Mouse (Mus musculus) C2C12 (cell line): Measurements from ENCODE around the gene Gm49711.

Experiments used
- CEBPB ChIP-seq: IDR thresholded peaks from one replicate; pipeline ENCODE4 v1.6.1; 2011; ENCODE audit warnings: low read depth, mild to moderate bottlenecking, control low read depth, moderate library complexity
- CTCF ChIP-seq: IDR thresholded peaks from one replicate; pipeline ENCODE4 v1.5.1; 2011; ENCODE audit not compliant: control insufficient read depth, insufficient read depth, insufficient read length
- FOSL1 ChIP-seq: IDR thresholded peaks from one replicate; pipeline ENCODE4 v1.8.0; 2011; ENCODE audit warnings: mild to moderate bottlenecking, low read length; ENCODE audit not compliant: poor library complexity, insufficient read depth, severe bottlenecking
- MAX ChIP-seq: IDR thresholded peaks from one replicate; pipeline ENCODE4 v1.6.1; 2011; ENCODE audit warnings: mild to moderate bottlenecking, control low read depth
- MYOG ChIP-seq: IDR thresholded peaks from one replicate; pipeline ENCODE4 v1.6.1; 2011; ENCODE audit not compliant: control insufficient read depth, insufficient read length; ENCODE audit errors: extremely low read depth
- USF1 ChIP-seq: IDR thresholded peaks from one replicate; pipeline ENCODE4 v1.6.1; 2011; ENCODE audit warnings: low read depth, mild to moderate bottlenecking, control low read depth, moderate library complexity

GRCm38 (mm10) chr16:92016792-92017191, 41.3 kb upstream of the Gm49711 start:
- TF ChIP-seq CTCF (no peak), USF1 (no peak), CEBPB (peak; percentile 18), MAX (no peak), FOSL1 (no peak), MYOG (no peak)
